Mouse (Mus musculus) kidney, embryonic 16.5 days (tissue): ENCODE data around the gene Serinc2. TPM values are rescaled to one million over a fixed set of nuclear protein-coding genes. Genes with fewer than 3 reads are reported as not detected.

Source experiments
- ATAC-seq: fragments of 200-750 bp; cut with Nextera tagmentation; 2 replicates; pipeline ENCODE4 v1.8.0; 2017; ENCODE audit warnings: moderate TSS enrichment; ENCODE audit not compliant: low FRiP score, low TSS enrichment
- H3K27ac ChIP-seq: fragments of 300-500 bp; sonication (generic); 2 replicates; pipeline ENCODE4 v1.5.1; 2014; ENCODE audit warnings: low read length
- H3K27me3 ChIP-seq: fragments of 300-500 bp; sonication (generic); 2 replicates; pipeline ENCODE4 v1.6.1; 2014; ENCODE audit warnings: low read length, control low read depth, mixed read lengths; ENCODE audit not compliant: insufficient read depth
- H3K36me3 ChIP-seq: fragments of 300-500 bp; sonication (generic); 2 replicates; pipeline ENCODE4 v1.6.1; 2014; ENCODE audit warnings: low read length, control low read depth, mixed read lengths; ENCODE audit not compliant: insufficient read depth
- H3K4me1 ChIP-seq: fragments of 300-500 bp; sonication (generic); 2 replicates; pipeline ENCODE4 v1.6.1; 2014; ENCODE audit warnings: low read length, control low read depth, mixed read lengths; ENCODE audit not compliant: insufficient read depth
- H3K4me2 ChIP-seq: fragments of 300-500 bp; sonication (generic); replicated peaks from 2 replicates; pipeline ENCODE4 v1.6.1; 2014; ENCODE audit warnings: low read depth, low read length
- H3K4me3 ChIP-seq: fragments of 300-500 bp; sonication (generic); 2 replicates; pipeline ENCODE4 v1.5.1; 2014; ENCODE audit warnings: mild to moderate bottlenecking, low read length
- H3K9ac ChIP-seq: fragments of 300-500 bp; sonication (generic); replicated peaks from 2 replicates; pipeline ENCODE4 v1.6.1; 2014; ENCODE audit warnings: low read length
- H3K9me3 ChIP-seq: fragments of 300-500 bp; sonication (generic); 2 replicates; pipeline ENCODE4 v1.6.1; 2016; ENCODE audit warnings: low read length, control low read depth
- WGBS: fragments of 180-500 bp; shearing (Covaris S2); extraction: QIAGEN DNeasy Blood & Tissue Kit; methylation state at CpG from one replicate; pipeline ENCODE4 v1.1.7; 2014; 5-methylcytosine and 5-hydroxymethylcytosine counted together
- polyA plus RNA-seq: library from polyadenylated mRNA; unstranded; fragments of >200 nt; fragmentation: Nextera tagmentation; extraction: Ambion mirVana; gene quantifications from 2 replicates; pipeline ENCODE4 v1.2.1, GENCODE M21; 2015

Serinc2 gene
- polyA plus RNA-seq, 1 experiment from 2014 or later: 58.6 TPM

GRCm38 (mm10) chr4:130220176-130220575 is 58.8 kb downstream of the Serinc2 start:
- Histone ChIP-seq H3K4me3 (no peak overlapping the region), H3K4me1 (no peaks in the 10 kb centered on the region), H3K36me3 (no peaks in the 10 kb centered on the region), H3K9ac (no peak overlapping the region), H3K9me3 (no peaks in the 10 kb centered on the region), H3K27ac (no peak overlapping the region), H3K4me2 (no peak overlapping the region), H3K27me3 (no peaks in the 10 kb centered on the region)
- no peak for ATAC-seq
- 59% methylated on average over 9 of the region's 9 CpGs for WGBS

- Histone ChIP-seq H3K4me1 (no peaks in the 10 kb centered on the region), H3K27me3 (no peaks in the 10 kb centered on the region), H3K27ac (no peak overlapping the region), H3K4me2 (no peak overlapping the region), H3K9ac (no peak overlapping the region), H3K36me3 (no peaks in the 10 kb centered on the region), H3K4me3 (no peak overlapping the region), H3K9me3 (no peaks in the 10 kb centered on the region)
- no peak for ATAC-seq
- 79% methylated on average over 8 of the region's 8 CpGs for WGBS
Measured at GRCm38 (mm10) chr4:130215392-130215791, 63.6 kb downstream of the Serinc2 start.

GRCm38 (mm10) chr4:130213857-130214256 is 65.1 kb downstream of the Serinc2 start:
- WGBS: 78% methylated on average over 10 of the region's 10 CpGs
- Histone ChIP-seq H3K36me3 (no peaks in the 10 kb centered on the region), H3K4me1 (no peaks in the 10 kb centered on the region), H3K4me2 (no peak overlapping the region), H3K9ac (no peak overlapping the region), H3K27me3 (no peaks in the 10 kb centered on the region), H3K9me3 (no peaks in the 10 kb centered on the region), H3K4me3 (no peak overlapping the region), H3K27ac (no peak overlapping the region)
- ATAC-seq: no peak

DNA sequence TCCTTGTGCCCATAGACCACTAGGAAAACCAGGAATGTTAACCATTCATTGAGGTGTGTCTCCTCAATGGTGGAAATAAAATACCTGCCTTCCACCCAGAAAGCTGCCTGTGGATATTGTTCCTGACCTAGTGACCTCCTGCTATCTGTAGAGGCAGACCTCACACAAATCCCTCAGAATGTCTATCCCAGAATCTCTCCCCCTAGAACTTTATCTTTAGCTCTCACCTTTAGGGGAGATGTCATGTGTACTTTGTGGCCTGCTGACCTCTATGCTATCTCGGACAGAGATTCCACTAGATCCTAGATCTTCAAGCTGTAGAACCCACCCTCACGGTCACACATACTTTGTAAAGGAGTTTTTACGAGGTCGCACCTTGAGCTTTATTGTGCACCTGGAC is 65.8 kb downstream of the Serinc2 start:
- Histone ChIP-seq H3K27ac (no peak overlapping the region), H3K27me3 (no peaks in the 10 kb centered on the region), H3K4me3 (no peak overlapping the region), H3K9ac (no peak overlapping the region), H3K4me1 (no peaks in the 10 kb centered on the region), H3K4me2 (no peak overlapping the region), H3K36me3 (no peaks in the 10 kb centered on the region), H3K9me3 (no peaks in the 10 kb centered on the region)
- WGBS: 83% methylated on average over 4 of the region's 4 CpGs
- ATAC-seq: no peak

GRCm38 (mm10) chr4:130212421-130212820 is 66.6 kb downstream of the Serinc2 start:
- Histone ChIP-seq H3K4me2 (no peak overlapping the region), H3K27ac (no peak overlapping the region), H3K4me1 (no peaks in the 10 kb centered on the region), H3K27me3 (no peaks in the 10 kb centered on the region), H3K9me3 (no peaks in the 10 kb centered on the region), H3K9ac (no peak overlapping the region), H3K4me3 (no peak overlapping the region), H3K36me3 (no peaks in the 10 kb centered on the region)
- no peak for ATAC-seq
- 71% methylated on average over 7 of the region's 7 CpGs for WGBS

DNA sequence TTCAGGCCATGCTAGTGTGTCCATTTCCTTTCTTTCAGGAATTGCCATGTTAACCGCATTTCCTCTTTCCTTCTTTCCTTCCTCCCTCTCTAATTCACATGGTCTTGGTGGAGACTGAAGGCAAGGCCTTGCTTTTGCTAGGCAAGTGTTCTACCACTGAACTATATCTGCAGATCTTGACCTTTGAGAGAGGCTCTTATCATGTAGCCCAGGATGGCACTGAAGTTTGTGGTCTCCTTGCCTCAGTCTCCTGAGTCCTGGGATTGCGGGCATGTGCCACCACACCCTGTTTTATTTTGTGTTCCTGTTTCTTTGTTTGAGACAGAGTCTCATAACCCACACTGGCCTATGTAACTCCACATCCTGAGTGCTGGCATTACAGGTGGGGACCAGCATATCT is 67.1 kb downstream of the Serinc2 start:
- 87% methylated on average over 2 of the region's 2 CpGs for WGBS
- no peaks in the 10 kb centered on the region for H3K4me1 ChIP-seq
- H3K27me3 ChIP-seq: no peaks in the 10 kb centered on the region
- H3K4me2 ChIP-seq: no peak overlapping the region
- no peak overlapping the region for H3K9ac ChIP-seq
- H3K4me3 ChIP-seq: no peak overlapping the region
- H3K9me3 ChIP-seq: no peaks in the 10 kb centered on the region
- no peaks in the 10 kb centered on the region for H3K36me3 ChIP-seq
- no peak for ATAC-seq
- H3K27ac ChIP-seq: no peak overlapping the region

Other genes starting within 250 kb of the Serinc2 start
- 41.2 and 48.8 TPM in 2 replicates for gene Col16a1, start 231.4 kb downstream of the Serinc2 start, polyA plus RNA-seq
- gene Pef1, start 176.6 kb downstream of the Serinc2 start, polyA plus RNA-seq: 85.5 and 90.9 TPM in 2 replicates
- gene Hcrtr1, start 139.8 kb downstream of the Serinc2 start, polyA plus RNA-seq: 0.19 and 0.31 TPM in 2 replicates
- 71.2 and 93.4 TPM in 2 replicates for gene Tinagl1, start 104.1 kb downstream of the Serinc2 start, polyA plus RNA-seq
- gene Gm853, start 56.8 kb downstream of the Serinc2 start, polyA plus RNA-seq: 1.2 and 2.6 TPM in 2 replicates
- 136 and 161 TPM in 2 replicates for gene Fabp3, start 29.4 kb upstream of the Serinc2 start, polyA plus RNA-seq
- gene Gm10570, start 29.5 kb upstream of the Serinc2 start, polyA plus RNA-seq: 0.57 TPM in 1 of 2 replicates, not detected in the other
- 63.3 and 64.0 TPM in 2 replicates for gene Zcchc17, start 80.7 kb upstream of the Serinc2 start, polyA plus RNA-seq
- 158 and 165 TPM in 2 replicates for gene Snrnp40, start 80.9 kb upstream of the Serinc2 start, polyA plus RNA-seq